Mouse (Mus musculus): ENCODE measurements at regions not wholly inside any gene's neighbourhood (a gene's known extent, or its start where the extent isn't known, plus 50 kb on each side); places are given as distances from the start of the nearest gene placed in this dataset.

DNA sequence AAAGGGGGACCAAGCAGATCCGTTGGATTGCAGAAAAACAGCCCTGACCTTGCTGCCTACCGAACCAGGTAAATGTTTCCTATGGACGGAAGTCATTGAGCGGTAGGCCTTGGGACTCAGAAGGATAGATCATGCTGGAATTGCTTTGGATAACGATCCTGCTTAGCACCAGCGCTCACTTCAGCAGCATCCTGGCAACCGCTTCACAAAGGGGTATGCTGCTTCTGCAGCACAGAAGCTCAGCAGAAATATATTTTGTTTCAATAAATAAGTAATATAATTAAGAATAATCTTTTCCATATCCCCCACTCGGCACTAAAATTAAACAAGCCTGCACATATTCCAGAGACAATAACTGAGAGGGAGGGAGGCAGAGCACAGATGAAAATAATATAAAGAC, 296.0 kb downstream of the Meis1 start:
- DNase-seq (ENCODE audit: low read depth, low spot score), result no peak

DNA sequence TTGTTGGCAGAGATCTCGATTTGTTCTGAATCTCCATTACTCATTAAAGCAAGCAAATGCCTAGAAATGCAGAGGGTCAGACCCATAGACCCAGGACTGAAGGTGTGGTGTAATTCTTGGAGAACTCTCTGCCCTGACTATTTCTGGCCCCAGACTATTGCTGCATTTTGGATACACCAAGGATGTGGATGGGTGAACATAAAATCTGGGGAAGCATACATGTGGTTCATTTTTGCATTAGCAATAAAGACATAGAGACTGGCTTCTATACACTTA, 303.0 kb downstream of the Meis1 start:
- DNase-seq (ENCODE audit: low read depth, low spot score), result no peak

DNA sequence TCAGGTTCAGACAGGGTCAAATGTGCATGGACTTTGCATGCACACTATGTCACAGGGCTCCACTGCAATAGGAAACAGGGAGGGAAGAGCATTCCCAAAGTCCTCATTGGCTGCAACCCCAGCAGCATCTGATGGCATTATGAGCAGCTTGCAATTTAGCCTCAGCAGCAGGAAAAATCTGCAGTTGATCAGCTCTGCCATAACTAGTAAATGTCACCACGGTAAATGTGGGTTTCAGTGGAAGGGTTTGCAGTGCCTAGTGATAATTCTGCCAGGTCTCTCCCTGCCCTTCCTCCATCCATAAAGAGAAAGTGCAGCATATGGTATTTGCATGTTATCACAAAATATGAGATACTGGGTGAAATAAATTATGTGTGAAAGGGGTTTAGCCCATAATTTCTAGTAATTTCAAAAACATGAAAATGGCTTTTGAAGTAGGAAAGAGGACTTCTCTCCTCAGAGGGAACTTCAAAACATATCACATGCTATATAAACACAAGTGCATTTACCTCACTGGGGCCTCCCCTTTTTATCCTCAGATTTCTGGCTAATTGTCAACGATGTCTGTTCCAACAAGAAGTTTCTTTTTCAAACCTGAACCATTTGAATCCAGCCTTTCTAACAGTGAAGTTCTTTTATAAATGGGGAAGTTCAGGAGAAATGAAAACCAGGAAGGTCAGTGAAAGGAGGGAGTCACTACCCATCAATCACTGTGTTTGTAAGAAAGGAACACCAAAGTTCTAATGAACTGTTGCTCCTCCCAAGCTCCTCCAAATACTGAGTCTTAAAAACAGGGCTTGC, 303.5 kb downstream of the Meis1 start:
- no peak for DNase-seq (ENCODE audit: low read depth, low spot score)

DNA sequence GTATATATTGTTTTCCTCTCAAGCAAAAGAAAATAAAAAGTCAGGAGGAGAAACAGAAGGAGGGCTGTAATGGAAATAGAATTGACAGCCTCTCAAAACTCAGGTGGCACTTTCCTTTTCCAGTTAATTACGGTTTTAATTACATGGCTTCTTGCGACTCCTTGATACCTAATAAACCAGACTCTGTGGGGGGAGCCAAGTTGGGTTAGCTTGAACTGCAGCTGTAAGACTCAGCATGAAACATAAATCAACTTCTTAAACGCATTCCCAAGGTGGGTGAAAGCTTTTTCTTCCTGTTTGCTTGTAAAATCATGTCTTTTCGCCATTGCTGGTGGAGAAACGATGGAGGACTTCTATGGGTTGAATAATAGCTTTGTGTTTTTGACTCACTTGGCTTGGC, 304.4 kb downstream of the Meis1 start:
- no peak for DNase-seq (ENCODE audit: low read depth, low spot score)

DNA sequence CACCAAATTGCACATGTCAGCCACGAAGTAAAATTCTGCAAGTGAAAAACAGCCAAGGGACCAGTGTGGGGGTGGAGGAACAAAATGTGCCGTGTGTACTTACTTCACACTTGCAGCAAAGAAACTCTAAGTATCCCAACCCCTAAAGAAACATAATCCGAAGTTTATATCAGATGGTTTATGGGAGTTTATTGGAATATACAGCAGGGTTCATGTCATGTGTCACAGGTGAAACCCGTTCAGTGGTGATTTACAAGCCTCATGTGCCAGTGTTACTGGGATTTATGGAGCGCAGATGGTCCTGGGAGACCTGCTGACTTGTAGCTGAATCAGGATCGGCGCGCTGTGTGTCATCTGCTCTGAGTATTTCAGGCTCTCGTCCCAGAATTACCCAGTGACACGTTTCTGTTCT, 306.1 kb downstream of the Meis1 start:
- no peak for DNase-seq (ENCODE audit: low read depth, low spot score)

DNA sequence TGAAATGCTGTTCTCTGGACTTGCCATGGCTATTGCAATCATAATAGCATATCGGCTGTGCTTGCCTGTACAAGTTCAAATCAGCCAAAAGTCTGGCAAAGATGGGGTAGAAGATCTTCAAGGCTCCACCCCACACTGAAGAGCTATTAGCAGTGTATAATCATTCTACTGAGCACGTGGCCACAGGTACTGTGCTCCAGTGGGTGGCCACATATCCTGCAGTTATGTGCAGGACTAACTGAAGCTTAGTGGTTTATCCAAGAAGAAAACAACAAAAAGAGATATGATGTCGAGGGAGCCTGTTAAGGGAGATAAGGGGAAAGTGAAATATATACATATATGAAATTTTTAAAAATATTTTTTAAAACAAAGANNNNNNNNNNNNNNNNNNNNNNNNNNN, 309.2 kb downstream of the Meis1 start:
- DNase-seq (ENCODE audit: low read depth, low spot score), result no peak

DNA sequence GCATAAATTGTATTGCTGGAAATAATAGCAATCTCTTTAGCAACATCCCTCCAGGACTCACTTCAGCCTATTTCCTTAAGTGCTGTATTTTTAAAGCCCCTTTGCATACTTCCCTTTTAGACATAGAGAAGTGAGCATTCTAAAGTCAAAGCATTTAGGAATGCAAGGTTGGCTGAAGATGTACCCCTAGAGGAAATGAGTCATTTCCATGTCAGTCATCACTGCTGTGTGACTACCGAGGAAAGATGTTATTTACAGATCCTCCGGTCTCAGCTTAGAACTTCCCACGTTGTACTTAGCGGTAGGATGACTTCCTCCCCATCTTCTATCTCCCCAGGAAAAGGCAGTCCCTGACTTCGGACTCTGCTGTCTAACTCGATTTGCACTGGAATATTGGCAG, 337.2 kb downstream of the Meis1 start:
- DNase-seq (ENCODE audit: low read depth, low spot score), result no peak

DNA sequence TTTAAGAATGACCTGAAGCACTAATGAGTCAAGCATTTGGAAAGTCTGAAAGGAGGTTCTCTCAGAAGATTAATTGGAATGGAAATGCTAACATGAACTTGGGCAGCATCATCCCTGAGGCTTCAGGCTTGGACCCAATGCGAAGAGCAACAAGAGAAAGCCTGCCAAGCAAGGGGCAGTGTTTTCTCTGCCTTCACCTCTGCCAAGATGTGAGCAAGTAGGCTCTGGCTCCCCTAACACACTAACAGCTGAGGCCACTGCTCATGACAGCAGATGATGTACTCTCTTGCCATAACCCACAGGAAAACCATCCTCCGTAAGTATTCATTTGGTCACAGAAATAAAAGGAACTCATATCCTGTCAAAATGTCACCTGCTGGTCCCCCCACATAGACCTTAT, 341.9 kb downstream of the Meis1 start:
- DNase-seq (ENCODE audit: low read depth, low spot score), result no peak

DNA sequence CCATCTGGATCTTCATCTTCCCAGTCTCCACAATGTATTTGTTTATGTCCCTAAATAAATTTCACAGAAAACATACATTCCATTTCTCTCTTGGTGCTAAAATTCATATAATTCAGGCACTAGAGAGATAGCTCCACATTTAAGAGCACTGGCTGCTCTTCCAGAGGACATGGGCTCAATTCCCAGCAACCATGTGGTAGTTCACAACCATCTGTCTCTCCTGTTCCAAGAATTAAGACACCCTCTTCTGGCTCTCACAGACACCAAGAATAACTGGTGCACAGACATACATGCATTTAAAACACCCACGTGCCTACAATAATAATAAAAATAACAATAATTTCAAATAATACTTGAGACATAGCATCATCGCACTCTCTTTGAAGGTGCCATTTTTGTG, 347.8 kb downstream of the Meis1 start:
- no peak for DNase-seq (ENCODE audit: low read depth, low spot score)

DNA sequence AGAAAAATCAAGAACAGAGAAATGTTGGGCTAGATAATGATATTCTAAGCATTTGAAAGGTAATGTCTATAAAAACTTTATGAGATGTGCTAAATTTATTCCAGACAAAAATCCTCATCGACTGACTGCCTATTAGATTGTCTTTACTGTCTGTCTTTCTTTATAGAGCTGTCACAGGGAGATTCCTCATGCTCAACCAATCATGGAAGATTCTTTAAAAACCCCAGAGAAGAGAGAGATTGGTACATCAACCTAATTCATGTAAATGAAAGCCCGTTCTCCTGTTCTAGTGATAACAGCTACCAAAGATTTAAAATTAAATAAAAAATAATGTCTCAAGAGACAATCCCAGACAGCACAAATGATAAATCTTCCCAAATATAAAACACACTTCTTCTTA, 349.5 kb downstream of the Meis1 start:
- no peak for DNase-seq (ENCODE audit: low read depth, low spot score)

DNA sequence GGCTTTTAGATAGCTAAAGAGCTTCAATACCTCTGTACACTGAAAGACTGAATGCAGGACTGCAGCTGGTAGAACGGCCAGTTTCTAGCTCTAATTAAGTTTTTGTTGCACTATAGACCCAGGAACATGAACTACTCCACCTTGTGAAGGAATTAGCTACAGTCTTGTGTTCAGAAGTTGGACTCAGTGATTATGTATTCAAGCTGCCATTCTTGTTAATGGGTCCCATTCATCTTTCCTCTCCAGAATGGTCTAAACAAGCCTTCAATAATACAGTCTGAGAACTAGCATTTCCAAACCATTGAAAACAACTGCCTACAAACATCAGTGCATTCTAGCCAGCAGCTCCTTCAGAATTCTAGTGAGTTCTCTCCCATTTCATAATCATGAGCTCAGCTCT, 362.4 kb downstream of the Meis1 start:
- no peak for DNase-seq (ENCODE audit: low read depth, low spot score)

DNA sequence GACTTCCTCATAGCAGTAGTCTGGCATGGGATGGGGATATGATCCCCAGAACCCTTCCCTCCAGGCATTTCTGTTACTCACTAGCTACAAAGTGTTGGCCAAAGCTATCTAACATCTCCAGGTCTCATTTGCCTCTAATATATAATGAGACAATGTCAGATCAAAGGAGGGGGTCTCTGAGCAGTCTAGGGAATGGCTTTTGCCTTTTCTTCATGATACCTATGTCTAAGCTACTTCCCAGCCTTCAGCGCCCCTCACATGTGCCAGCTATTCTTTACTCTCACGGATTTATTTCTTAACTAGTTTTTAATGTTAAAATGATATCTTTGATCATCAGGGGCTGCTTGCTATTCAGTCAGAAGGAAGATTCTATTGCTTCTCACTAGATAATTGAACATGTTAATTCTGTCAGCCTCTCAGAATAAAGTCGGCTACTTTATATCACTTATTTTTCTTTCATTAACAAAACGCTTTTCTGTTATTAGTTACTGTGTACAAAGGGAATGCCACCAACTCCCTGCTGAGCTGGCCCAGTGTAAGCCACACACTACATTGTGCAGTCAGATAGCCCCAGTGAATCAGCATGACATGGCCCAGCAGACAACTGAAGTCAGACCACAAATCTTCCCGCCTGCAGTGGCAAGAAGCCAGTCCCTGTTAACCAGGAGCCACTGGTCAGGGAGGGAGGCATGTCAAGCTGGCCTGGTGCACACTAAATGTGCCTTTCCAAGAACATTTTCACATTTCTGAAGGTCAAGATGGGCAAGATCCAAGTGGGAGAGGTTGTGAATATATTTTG, 386.6 kb downstream of the Meis1 start:
- no peak for DNase-seq (ENCODE audit: low read depth, low spot score)

DNA sequence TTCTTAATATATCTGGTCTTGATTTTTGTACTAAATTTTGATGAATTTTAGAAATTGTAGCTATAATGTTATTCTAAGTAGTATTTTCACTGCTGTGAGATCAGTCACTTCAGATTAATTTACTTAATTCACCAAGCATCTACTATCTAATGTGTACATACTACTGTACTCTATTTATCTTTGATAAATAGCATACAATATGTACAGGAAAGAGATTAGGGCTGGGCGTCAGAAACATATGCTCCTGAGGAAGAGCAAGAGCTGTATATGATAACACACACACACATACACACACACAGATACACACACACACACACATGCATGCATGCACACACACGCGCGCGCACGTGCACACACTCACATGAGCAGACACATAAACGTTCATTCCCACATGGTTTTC, 387.2 kb downstream of the Meis1 start:
- DNase-seq (ENCODE audit: low read depth, low spot score), result no peak

DNA sequence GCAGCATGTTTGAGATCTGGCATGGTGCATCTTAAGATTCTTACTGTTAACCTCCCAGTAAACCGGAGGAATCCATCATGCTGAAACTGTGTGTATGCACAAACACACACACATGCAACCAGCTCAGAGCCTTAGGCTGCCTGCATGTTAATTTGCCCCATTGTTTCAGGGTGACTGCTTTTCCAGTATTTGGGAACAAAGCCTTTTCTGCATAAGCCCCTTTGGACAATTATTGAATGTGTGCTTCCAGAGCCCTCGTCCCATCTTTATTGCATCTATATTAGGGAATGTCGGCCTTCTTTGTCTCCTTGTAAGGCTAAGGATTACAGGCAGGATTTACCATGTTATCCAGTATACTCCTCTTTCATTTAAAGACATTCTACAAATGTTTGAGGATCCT, 397.0 kb downstream of the Meis1 start:
- no peak for DNase-seq (ENCODE audit: low read depth, low spot score)

DNA sequence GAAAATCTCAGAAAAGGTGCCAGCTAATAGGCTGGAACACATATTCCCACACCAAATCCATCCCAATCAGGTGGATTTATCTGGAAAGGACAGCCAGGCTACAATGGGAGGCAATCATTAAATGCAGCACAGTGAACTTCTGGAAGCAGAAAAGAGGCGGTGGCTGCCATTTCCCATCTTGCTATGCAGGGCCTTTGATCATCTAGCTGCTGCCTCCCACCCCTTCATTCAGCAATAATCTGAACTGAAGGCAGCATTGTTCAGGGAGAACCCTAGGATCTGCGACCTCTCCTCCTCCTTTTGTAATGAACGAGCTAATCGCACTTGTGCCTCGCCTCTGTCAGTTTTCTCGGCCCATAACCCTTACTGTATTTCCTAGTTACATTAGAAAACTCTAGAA, 413.9 kb downstream of the Meis1 start:
- no peak for DNase-seq (ENCODE audit: low read depth, low spot score)

DNA sequence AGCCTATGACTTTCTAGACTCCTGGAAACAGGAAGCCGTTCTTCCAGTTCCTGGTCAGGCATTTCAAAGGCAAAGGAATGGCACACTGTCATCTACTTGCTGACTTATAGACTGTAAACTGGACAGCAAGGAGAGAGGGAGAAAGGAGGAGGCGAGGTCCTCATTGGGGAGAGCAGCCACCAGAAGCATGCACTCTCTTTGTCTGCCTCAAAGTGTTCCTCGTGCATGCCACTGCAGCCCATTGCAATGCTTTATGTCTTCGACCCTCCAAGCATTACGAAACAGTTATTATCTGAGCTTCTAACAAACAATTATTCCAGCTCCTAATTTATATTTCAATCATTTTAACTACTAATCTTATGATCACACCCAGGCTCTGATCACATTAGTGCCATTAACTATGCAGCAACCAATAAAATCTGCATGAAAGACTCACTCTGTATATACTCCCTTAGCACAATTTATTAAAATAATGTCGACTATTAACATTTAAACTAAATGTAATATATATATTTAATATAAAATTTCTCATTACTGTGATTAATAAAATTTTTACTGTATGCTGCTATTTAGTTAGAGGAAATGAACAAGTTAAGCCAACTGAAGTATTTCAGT, 417.1 kb downstream of the Meis1 start:
- DNase-seq (ENCODE audit: low read depth, low spot score), result no peak

DNA sequence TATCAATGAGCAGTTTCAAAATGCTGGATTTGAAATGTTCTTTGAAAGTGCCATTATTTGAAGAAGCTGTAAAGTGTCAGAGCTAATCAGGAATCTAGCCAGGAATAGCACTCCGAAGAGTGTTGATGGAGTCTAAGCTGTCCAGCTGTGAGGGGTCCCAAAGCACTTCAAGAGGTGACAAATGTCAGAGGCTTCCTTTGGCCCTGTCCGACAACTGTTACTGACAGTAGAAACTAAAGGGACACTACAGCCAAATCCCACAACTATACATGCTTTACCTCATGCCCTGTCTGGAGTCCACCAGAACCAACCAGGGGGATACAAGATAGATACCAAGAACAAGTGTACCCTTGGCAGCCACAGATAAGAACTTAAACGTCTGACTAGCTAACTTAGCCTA, 420.4 kb downstream of the Meis1 start:
- no peak for DNase-seq (ENCODE audit: low read depth, low spot score)

DNA sequence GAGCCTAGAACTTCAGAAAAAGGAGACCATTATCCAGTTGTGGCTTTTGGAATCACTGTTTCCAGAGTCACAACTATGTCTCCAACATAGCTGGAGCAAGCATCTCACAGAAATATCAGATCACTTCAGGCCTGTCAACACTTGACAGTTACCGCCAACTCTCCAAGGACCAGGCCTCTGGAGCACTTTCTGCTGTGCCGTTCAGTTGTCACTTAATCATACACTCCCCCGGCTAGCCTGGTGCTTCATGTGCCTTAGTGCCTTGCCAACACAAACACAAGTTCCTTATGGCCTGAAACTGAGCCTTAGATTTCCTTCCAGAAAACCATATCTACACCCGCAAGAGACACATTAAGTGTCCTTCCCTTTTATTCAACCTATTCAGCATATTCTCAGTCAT, 421.8 kb downstream of the Meis1 start:
- DNase-seq (ENCODE audit: low read depth, low spot score), result no peak

DNA sequence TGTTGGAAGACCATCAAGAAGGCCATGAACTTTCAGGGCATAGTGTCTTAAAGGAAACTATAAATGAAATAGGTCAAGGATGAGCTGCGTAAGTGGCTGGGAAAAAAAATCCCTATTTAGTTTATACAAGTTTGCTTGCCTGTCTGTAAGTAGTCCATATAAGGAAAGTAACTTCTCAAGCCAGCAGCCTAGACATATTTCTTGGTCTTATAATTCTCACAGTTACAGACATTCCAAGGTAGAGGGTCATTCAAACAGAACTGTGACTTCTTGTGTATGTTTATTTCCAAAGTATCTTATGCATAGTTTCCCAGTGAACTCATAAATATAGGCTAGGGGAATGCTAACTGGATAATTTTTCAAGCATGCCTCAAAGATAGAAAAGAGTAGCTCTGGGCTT, 428.3 kb downstream of the Meis1 start:
- no peak for DNase-seq (ENCODE audit: low read depth, low spot score)

DNA sequence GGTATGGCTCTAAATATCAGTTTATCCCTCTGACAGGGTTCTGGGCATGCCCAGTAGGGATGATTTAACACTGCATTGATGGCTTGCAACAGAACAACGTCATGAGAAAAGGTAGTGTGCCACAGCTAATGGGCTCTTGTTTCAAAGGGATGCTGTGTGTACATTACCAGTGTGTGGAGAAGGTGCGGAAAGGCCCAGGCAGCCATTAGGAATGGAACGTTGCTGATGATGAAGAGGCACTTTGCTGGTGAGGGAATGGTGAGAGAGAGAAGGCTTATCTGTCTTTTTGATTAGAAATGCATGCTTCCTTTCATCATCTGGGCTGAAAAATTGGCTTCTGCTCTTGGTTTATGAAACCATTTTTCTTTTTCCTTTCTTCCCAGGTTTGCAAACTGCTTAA, 432.3 kb downstream of the Meis1 start:
- no peak for DNase-seq (ENCODE audit: low read depth, low spot score)

DNA sequence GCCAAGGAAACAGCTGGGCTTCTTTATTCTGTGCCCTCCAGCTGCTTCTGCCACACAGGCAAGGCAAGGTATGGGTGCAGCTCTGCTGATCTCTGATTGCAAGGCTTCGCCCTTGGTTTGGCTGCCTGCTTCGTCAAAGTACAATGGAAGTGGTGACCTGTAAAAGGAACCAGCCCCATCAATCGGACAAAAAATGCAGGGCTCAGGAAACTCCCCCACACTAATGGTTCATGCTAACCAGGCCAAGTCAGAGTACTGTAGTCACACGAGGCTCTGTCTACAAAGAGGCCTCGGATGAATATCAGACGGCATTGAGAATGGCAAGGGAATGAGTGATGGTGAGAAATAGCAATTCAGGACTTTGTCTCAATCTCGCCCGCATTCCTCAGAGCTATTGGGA, 433.8 kb downstream of the Meis1 start:
- DNase-seq (ENCODE audit: low read depth, low spot score), result no peak

DNA sequence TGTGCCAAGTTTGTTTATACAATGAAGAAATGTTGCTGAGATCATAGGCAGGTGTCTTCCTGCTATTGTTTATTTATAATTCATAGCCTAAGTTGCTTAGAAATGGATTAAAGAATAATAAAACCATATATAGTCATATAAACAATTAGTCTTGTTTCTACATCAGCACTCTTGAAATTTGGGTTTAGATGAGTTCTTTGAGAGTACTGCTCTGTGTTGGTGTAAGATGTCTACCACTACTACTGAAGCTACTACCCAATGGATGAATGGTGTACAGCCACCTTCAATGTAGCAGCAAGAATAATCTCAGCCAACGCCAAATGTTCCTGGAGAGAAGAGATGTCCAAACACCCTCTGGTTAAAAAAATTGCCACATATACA, 436.0 kb downstream of the Meis1 start:
- DNase-seq (ENCODE audit: low read depth, low spot score), result no peak
